Mouse (Mus musculus) hindbrain, embryonic 16.5 days (tissue): ENCODE measurements around the gene Kdm6a. TPM values are rescaled to one million over a fixed set of nuclear protein-coding genes. Genes with fewer than 3 reads are reported as not detected.

Experiments used
- ATAC-seq: fragments of 200-750 bp; cut with Nextera tagmentation; 2 replicates; pipeline ENCODE4 v1.8.0; 2017; ENCODE audit warnings: moderate TSS enrichment, moderate library complexity
- H3K27ac ChIP-seq: fragments of 300-500 bp; sonication (generic); 2 replicates; pipeline ENCODE4 v1.5.1; 2014; ENCODE audit warnings: low read depth, mild to moderate bottlenecking, control low read depth, low read length, moderate library complexity
- H3K27me3 ChIP-seq: fragments of 300-500 bp; sonication (generic); replicated peaks from 2 replicates; pipeline ENCODE4 v1.6.1; 2014; ENCODE audit warnings: low read length; ENCODE audit not compliant: control insufficient read depth, insufficient read depth
- H3K36me3 ChIP-seq: fragments of 300-500 bp; sonication (generic); 2 replicates; pipeline ENCODE4 v1.6.1; 2014; ENCODE audit warnings: mild to moderate bottlenecking, low read length, moderate library complexity, mixed read lengths; ENCODE audit not compliant: control insufficient read depth, insufficient read depth
- H3K4me1 ChIP-seq: fragments of 300-500 bp; sonication (generic); 2 replicates; pipeline ENCODE4 v1.6.1; 2014; ENCODE audit warnings: low read depth, low read length; ENCODE audit not compliant: control insufficient read depth, insufficient read depth
- H3K4me2 ChIP-seq: fragments of 300-500 bp; sonication (generic); 2 replicates; pipeline ENCODE4 v1.6.1; 2014; ENCODE audit warnings: mild to moderate bottlenecking, low read length, control low read depth, moderate library complexity
- H3K4me3 ChIP-seq: fragments of 300-500 bp; sonication (generic); 2 replicates; pipeline ENCODE4 v1.5.1; 2014; ENCODE audit warnings: mild to moderate bottlenecking, low read length, control low read depth, moderate library complexity
- H3K9ac ChIP-seq: fragments of 300-500 bp; sonication (generic); 2 replicates; pipeline ENCODE4 v1.6.1; 2014; ENCODE audit warnings: low read depth, mild to moderate bottlenecking, control low read depth, low read length, moderate library complexity
- H3K9me3 ChIP-seq: fragments of 300-500 bp; sonication (generic); 2 replicates; pipeline ENCODE4 v1.6.1; 2014; ENCODE audit warnings: mild to moderate bottlenecking, low read length, moderate library complexity; ENCODE audit not compliant: control insufficient read depth
- WGBS: fragments of 180-500 bp; shearing (Covaris S2); extraction: QIAGEN DNeasy Blood & Tissue Kit; methylation state at CpG from one replicate; pipeline ENCODE4 v1.1.7; 2014; 5-methylcytosine and 5-hydroxymethylcytosine counted together
- polyA plus RNA-seq: library from polyadenylated mRNA; unstranded; fragments of >200 nt; fragmentation: Nextera tagmentation; extraction: Ambion mirVana; gene quantifications from 2 replicates; pipeline ENCODE4 v1.2.1, GENCODE M21; 2015

Gene Kdm6a
- polyA plus RNA-seq, 1 experiment from 2014 or later = 14.7 TPM

GRCm38 (mm10) chrX:18278561-18278960 is 116.2 kb downstream of the Kdm6a start:
- ATAC-seq = no peak
- Histone ChIP-seq H3K9ac (no peak overlapping the region), H3K27ac (no peak overlapping the region), H3K36me3 (no peaks in the 10 kb centered on the region), H3K4me2 (no peak overlapping the region), H3K27me3 (no peaks in the 10 kb centered on the region), H3K9me3 (no peaks in the 10 kb centered on the region), H3K4me3 (no peak overlapping the region), H3K4me1 (no peaks in the 10 kb centered on the region)
- 85% methylated on average over 5 of the region's 5 CpGs for WGBS

DNA sequence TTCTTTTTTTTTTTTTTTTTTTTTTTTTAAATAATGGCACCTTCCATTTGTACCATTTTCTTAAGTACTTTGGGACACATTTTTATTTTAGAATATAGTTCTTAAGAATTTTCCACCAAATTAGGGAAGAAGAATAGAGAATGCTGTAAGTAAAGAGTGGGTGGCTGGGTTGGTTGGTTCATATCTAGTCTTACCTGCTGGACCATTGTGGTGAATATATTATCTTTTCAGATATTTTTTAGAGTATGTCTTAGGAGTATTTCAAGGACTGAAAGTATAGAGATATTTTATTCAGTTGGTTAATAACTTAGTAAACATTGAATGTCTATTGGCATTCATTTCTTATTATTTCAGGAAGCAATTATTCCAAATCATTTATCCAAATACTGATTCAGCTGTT is 117.8 kb downstream of the Kdm6a start:
- Histone ChIP-seq H3K27me3 (no peaks in the 10 kb centered on the region), H3K9me3 (no peaks in the 10 kb centered on the region), H3K4me3 (no peak overlapping the region), H3K4me2 (no peak overlapping the region), H3K27ac (no peak overlapping the region), H3K9ac (no peak overlapping the region), H3K4me1 (no peaks in the 10 kb centered on the region), H3K36me3 (no peaks in the 10 kb centered on the region)
- no peak for ATAC-seq

Other genes with a start within 250 kb of the Kdm6a start
- gene Dusp21, start 16.7 kb upstream of the Kdm6a start, polyA plus RNA-seq = not detected in 2 replicates